Mouse (Mus musculus) MN1 (cell line): ENCODE measurements around the gene Tent4a.

Experiments
- DNase-seq: peaks from one replicate; pipeline ENCODE4 v3.0.0-alpha.2; 2016; ENCODE audit warnings: low spot score

The Tent4a gene

DNA sequence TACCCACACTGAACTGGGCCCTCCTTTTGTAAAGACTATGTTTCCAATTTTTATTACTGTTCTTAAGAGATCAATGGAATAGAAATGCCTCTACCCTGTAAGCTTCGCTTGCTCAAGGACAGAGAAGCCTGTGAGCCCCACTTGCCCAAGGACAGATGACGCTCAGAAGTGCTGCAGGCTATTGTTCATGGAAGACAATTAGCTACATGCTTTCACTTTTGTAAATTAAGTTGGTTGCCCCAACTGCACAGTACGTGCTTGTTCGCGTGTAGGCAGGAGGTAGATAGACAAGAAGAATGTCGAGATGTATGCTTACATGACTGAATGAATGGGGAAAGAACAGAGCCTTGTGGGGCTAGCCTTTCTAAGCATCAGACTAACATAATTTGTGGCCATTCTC, 55.7 kb downstream of the Tent4a start:
- no peak for DNase-seq

DNA sequence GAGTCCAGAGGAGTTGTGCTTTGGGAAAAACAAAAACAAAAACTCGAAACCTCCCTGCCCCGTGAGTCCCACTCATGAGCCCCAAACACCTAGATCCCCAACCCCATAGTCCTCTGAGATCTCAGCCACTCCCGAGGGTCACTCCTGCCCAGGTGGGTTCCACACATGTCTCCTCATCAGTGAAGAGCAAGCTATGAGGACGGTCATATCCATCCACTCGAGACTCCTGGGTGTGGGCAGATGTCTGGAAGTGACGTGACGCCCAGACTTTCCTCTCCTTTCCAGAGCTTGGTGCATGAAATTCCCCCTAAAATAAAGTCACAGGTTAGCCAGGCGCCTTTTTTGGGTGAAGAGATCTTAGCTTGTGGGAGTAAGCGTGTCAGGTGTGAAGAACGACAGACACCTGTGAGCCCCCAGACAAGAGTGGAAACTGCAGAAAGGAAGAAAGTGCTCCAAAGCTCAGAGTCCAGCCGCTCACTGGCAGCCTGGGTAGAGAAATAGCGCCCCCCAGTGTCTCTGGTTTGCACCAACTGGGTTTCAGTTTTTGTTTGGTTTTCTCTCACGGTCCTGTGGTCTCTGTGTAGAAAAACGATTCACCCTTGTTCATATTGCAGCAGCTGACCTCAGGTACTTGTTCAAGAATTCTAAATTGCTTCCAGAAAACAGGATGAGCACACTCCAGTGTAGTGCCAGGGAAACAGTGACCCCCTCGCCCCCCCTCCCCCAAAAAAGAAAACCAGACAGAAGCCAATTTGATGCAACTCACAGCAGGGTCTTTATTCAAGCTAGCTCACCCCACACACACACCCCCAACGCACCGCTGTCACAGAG, 73.6 kb downstream of the Tent4a start:
- peak; percentile 58 for DNase-seq

DNA sequence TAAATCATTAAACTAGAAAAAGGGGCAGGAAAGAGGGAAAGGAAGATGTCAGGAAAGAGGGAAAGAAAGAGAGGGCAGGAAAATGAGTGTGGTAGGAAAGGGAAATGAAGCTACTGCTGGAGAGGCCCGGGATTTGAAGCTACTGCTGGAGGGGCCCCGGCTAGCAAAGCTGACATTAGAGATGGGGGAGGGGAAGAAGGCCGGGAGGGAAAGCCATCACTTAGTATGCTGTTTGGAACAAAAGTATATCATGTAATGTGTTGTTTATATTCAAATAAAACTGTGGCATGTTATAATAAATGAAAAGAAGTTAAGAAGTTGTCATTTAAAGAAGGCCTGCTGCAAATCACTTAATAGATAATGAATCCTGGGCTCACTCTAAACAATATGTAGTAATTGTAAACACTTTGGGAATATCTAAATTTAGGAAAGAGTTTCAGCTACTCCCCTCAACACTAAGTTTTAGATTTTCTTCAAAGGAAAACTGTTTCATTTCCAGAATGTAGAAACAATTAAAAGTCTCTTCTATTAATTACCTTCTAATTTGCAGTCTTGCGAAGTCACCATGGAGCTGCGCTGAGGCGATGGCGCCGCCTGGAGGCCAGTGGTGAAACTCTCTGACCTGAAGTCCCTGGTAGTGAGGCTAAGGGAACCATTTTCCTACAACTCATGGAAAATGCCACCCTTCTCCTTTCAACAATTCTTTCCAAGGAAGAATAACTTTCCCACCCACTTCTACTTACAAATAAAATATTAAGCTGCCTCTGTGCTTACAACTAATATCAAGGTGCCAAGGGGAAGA, 74.6 kb downstream of the Tent4a start:
- DNase-seq = peak; percentile 59

DNA sequence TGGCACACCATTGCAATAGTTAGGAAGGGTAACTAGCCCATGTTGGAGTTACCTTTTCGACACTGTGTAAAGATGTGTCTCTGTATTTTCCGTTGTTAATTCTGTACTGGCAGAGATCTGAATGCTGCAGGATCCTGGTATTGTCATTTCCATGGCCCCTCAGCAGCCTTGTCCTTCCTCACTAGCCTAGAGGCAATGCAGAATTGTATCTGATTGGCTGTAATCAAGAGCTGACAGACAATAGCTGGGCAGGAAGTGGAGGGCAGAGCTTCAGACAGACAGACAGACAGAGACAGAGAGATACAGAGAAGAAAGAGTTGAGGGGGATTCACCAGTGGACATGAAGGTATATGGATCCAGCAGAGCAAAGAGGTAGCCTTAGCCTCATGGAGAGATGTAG, 75.5 kb downstream of the Tent4a start:
- no peak for DNase-seq

DNA sequence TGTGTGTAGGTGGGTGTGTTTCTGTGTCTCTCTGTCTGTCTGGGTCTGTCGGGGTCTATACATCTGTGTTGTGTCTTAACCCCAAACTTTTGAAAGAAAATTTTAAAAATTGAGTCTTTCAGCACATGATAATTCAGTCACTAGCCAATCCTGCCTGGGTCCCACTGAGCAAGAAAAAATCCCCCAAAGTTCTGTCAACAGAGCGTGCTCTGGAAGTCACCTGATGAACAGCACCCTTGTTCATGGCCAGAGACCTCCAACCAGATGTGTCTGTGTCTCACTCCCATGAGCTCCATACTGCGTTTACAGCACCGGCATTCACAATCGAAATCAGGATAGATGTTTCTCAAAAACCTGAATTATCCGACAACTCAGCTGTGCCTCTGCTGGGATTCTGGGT, 76.0 kb downstream of the Tent4a start:
- DNase-seq = no peak

DNA sequence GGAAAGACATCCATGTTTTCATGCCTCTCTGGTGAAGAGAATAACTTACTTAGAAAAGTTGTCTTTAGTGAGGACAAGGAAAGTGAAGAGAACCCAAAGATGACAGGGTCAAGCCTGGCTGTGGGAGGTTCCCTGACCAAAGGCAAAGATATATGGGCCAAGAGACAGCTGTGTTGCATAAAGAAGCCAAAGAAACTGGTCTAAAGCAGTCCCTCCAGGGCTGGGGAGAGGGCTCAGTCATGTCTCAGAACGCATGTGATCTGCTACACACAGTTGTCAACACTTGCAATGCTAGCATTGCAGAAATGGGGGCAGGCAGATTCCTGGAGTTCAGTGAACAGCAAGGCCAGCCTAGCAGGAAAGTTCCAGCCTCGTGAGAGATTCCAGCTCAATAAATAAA, 77.3 kb downstream of the Tent4a start:
- DNase-seq = no peak

DNA sequence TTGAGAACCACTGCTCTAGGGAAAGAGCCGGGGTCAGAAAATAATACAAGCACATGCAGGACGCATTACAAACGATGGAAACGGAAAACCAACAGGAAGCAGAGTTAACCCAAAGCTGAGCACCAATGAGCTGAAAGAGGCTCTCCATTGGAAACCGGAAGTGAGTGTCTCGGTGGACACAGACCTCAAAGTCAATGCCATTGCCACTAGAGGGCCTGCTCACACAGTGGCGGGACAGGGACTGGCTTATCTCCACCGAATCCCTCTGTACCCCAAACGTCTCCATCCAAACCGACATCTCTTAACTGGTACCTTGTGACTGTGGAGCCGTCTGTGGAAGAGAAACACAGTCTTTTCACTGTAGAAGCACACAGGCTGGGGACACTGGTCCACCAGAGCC, 77.8 kb downstream of the Tent4a start:
- no peak for DNase-seq

DNA sequence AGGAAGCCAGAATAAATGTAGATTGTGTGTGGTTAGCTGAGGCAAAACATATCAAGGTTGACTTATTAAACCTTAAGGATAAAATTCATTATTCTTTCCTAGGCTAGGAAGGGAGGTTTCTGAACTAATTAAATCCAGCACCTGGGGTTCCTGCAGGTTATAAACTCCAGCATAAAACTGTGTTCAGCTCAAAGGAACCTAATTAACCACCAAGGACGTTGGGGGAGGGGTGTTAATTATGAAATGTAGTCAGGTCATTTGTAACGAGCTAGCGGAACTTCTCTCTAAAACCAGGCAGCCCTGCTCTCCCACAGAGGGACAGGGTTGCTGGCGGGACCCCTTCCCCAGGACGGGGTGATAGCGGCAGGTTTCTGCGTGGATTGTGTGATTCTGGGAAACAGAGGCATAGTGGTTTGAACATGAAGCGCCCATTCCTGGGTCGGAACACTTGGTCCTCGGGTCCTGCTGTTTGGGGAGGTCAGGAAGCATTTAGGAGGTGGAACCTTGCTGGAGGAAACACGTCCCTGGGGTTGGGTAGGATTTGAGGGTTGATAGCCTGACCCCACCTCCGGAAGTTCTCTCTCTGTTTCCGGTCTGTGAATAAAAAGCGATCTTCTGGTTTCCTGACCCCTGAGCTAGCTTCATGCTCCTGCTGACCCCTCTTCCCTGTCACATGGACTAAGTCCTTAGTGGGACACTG, 78.8 kb downstream of the Tent4a start:
- DNase-seq = no peak
